Mouse (Mus musculus): ENCODE results near the gene Sec13. TPM values are rescaled to one million over a fixed set of nuclear protein-coding genes. Genes with fewer than 3 reads are reported as not detected.

Sec13 gene
- polyA plus RNA-seq, 1 experiment from 2014 or later, result 297 TPM

DNA sequence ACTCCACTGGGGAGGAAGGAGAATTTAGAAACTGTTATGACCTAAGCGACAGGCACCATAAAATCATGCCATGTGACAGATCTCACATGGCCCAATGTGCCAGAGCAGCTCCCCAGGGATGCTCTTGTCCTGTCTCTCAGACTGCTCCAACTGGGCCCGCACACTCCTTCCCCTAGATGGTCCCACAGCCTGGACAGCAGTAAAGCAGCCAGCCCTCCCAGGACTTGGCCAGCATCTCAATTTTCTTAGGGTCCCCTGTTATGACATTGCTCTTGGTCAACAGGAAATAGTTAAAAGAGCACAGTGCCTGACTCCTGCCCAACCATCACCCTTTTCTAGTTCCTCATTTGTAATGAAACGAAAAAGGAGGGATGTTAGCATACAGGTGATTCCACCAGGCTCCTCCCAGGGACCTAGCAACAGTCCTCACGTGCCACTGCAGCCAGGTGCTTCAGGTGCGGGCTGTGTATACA, 47.8 kb downstream of the Sec13 start:
- H3K4me2 ChIP-seq (replicated peaks; ENCODE audit: low read depth, low read length), result no peak overlapping the region
- WGBS, result 83% methylated on average over 5 of the region's 5 CpGs
- H3K9ac ChIP-seq (replicated peaks; ENCODE audit: low read length), result no peak overlapping the region
- no peak overlapping the region for H3K4me3 ChIP-seq (ENCODE audit: low read length)
- no peaks in the 10 kb centered on the region for H3K9me3 ChIP-seq (ENCODE audit: low read length)
- no peaks in the 10 kb centered on the region for H3K27me3 ChIP-seq (ENCODE audit: insufficient read depth, low read length)
- peaks cover 25% of the 10 kb centered on the region for H3K4me1 ChIP-seq (ENCODE audit: insufficient read depth, low read length)
- ATAC-seq (ENCODE audit: low FRiP score, low TSS enrichment), result no peak
- no peak overlapping the region for H3K27ac ChIP-seq (ENCODE audit: low read length)
- H3K36me3 ChIP-seq (ENCODE audit: insufficient read depth, low read length), result no peaks in the 10 kb centered on the region

DNA sequence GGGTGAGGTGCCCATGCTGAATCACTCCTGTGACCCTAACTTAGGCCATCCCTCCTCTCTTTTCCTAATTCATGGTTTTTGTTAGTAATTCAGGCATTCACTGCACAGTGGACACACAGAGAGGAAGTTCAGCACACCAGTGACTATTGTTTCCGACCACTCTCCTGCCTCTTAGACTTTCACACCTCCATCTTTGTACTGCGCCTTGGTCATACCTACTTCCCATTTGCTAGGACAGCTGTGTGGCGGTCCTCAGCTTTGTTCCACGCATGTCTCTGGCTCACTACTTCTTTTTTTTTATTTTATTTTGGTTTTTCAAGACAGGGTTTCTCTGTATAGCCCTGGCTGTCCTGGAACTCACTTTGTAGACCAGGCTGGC, 49.5 kb downstream of the Sec13 start:
- H3K4me1 ChIP-seq (ENCODE audit: insufficient read depth, low read length), result peaks cover 24% of the 10 kb centered on the region
- H3K9ac ChIP-seq (replicated peaks; ENCODE audit: low read length), result peak overlapping the region; percentile 61
- peak overlapping the region; percentile 24 for H3K4me3 ChIP-seq (ENCODE audit: low read length)
- peak overlapping the region; percentile 89 for H3K27ac ChIP-seq (ENCODE audit: low read length)
- no peaks in the 10 kb centered on the region for H3K27me3 ChIP-seq (ENCODE audit: insufficient read depth, low read length)
- H3K4me2 ChIP-seq (replicated peaks; ENCODE audit: low read depth, low read length), result peak overlapping the region; percentile 41
- WGBS, result 63% methylated on average over 4 of the region's 4 CpGs
- no peaks in the 10 kb centered on the region for H3K36me3 ChIP-seq (ENCODE audit: insufficient read depth, low read length)
- no peaks in the 10 kb centered on the region for H3K9me3 ChIP-seq (ENCODE audit: low read length)
- no peak for ATAC-seq (ENCODE audit: low FRiP score, low TSS enrichment)

DNA sequence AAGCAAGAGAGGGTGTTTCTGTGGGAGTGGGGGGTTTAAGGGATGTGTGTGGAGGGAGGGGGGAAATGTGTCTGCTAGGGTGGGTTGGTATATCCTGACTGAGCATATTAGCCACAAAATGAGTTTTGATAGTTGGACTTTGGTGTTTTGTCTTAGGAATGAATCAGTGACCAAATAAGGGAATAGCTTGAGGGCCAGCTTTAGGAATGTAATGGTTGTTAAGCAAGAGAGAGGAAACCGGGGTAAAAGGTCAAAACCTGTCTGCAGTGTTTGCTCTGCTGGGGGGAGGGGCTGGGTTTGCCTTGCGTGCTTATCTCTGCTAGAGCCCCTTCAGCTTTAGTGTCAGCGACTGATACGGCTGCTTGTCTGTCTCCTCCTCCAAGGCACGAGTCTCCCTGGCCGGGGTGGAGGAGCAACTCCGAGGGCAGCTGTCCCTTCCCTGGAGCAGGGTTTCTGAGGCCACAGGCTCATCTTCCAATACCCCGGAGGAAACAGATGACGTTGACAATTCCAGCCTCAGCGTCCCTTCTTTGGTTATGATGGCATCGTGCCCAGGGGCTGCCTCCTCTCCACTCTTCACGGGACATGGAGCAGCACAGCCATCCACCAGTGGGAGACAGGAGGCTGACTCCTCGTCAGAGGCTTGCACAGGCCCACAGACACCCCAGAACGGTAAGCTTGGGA, 50.0 kb downstream of the Sec13 start:
- 3% methylated on average over 14 of the region's 14 CpGs for WGBS
- Histone ChIP-seq H3K4me2 (replicated peaks; ENCODE audit: low read depth, low read length) (peak overlapping the region; percentile 41), H3K36me3 (ENCODE audit: insufficient read depth, low read length) (no peaks in the 10 kb centered on the region), H3K4me3 (ENCODE audit: low read length) (peak overlapping the region; percentile 24), H3K4me1 (ENCODE audit: insufficient read depth, low read length) (peaks cover 20% of the 10 kb centered on the region), H3K9ac (replicated peaks; ENCODE audit: low read length) (peak overlapping the region; percentile 61), H3K9me3 (ENCODE audit: low read length) (no peaks in the 10 kb centered on the region), H3K27me3 (ENCODE audit: insufficient read depth, low read length) (no peaks in the 10 kb centered on the region), H3K27ac (ENCODE audit: low read length) (peak overlapping the region; percentile 89)
- ATAC-seq (ENCODE audit: low FRiP score, low TSS enrichment), result peak; percentile 85

DNA sequence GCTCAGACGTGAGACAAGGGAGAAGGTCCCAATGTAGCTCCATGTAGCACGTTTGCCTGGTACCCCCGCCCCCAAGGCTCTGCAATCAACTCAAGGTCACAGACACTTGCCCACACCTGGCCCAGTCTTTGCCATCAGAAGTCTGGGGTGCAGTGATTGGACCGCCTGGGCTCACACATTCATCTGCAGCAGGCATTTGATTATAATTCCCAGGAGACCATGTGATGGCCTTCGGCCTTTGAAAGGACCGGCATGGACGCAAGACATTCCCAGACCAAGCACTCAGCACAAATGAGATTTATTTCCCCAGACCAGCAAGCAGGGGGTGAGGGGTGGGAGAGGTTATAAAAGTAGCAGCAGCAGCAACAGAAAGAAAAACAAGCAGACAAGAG, 50.5 kb downstream of the Sec13 start:
- peaks cover 20% of the 10 kb centered on the region for H3K4me1 ChIP-seq (ENCODE audit: insufficient read depth, low read length)
- H3K36me3 ChIP-seq (ENCODE audit: insufficient read depth, low read length), result no peaks in the 10 kb centered on the region
- H3K9me3 ChIP-seq (ENCODE audit: low read length), result no peaks in the 10 kb centered on the region
- peak; percentile 84 for ATAC-seq (ENCODE audit: low FRiP score, low TSS enrichment)
- H3K9ac ChIP-seq (replicated peaks; ENCODE audit: low read length), result peak overlapping the region; percentile 33
- 7% methylated on average over 7 of the region's 7 CpGs for WGBS
- peak overlapping the region; percentile 89 for H3K27ac ChIP-seq (ENCODE audit: low read length)
- peak overlapping the region; percentile 41 for H3K4me2 ChIP-seq (replicated peaks; ENCODE audit: low read depth, low read length)
- H3K4me3 ChIP-seq (ENCODE audit: low read length), result peak overlapping the region; percentile 24; the same call in 1 of the 2 replicates
- H3K27me3 ChIP-seq (ENCODE audit: insufficient read depth, low read length), result no peaks in the 10 kb centered on the region

DNA sequence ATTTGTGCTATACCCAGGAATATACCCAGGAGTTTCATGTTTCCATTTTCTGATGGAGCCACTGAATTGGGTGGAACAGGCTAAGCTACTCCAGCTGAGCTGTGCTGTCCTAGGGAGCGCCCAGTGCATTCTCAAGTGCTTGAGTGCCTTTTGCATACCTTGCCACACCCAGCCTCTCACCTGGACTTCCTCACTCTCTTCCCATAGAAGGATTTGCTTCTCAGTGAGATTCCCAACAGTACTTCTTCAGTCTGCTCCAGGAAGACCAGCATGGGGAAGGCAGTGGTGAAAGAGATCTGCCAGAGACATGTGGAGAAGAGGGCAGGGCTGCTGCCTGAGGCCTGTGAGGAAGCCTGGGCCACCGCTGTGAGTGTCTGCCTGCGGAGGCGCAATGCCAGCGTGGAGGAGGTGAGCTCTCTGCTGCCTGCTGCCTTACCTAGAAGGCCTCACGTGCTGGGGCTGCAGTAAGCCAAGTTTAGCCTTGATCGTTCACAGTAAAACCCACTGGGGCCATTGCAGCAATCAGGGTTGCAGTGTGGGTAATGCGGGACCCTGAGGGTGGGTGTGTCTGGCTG, 53.9 kb downstream of the Sec13 start:
- 62% methylated on average over 8 of the region's 8 CpGs for WGBS
- no peak for ATAC-seq (ENCODE audit: low FRiP score, low TSS enrichment)
- H3K9me3 ChIP-seq (ENCODE audit: low read length), result no peaks in the 10 kb centered on the region
- H3K27ac ChIP-seq (ENCODE audit: low read length), result no peak overlapping the region
- H3K27me3 ChIP-seq (ENCODE audit: insufficient read depth, low read length), result no peaks in the 10 kb centered on the region
- no peak overlapping the region for H3K9ac ChIP-seq (replicated peaks; ENCODE audit: low read length)
- H3K4me1 ChIP-seq (ENCODE audit: insufficient read depth, low read length), result peaks cover 20% of the 10 kb centered on the region
- H3K4me3 ChIP-seq (ENCODE audit: low read length), result no peak overlapping the region
- H3K4me2 ChIP-seq (replicated peaks; ENCODE audit: low read depth, low read length), result no peak overlapping the region
- no peaks in the 10 kb centered on the region for H3K36me3 ChIP-seq (ENCODE audit: insufficient read depth, low read length)

DNA sequence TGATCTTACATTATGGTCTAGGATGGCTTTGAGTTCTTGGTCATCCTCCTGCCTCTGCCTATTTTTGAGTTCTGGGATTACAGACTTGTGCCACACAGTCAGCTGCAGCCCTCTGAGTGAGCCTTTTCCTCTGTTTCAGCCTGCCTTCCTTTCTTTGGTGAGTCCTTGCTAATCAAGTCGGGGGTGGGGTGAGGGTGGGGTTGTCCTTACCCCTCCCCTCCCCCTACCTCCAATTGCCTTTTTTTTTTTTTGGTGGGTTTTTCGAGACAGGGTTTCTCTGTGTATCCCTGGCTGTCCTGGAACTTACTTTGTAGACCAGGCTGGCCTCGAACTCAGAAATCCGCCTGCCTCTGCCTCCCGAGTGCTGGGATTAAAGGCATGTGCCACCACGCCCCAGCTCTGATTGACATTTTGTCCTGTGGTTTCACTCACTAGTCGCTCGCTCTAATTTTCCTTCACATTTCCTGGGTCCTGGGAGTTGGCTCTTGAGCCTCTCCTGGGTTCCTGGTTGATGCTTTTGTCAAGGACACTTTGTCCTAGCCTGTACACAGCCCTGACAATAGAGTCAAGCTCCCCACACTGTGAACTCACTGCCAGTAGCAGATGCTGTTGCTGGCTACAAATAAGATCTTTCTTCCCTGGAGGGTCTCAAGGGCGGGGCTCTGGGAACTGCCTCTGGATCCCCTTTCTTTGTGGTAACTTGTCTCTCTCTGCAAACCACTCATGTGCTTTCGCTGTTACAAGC, 57.3 kb downstream of the Sec13 start:
- no peaks in the 10 kb centered on the region for H3K4me1 ChIP-seq (ENCODE audit: insufficient read depth, low read length)
- no peaks in the 10 kb centered on the region for H3K27me3 ChIP-seq (ENCODE audit: insufficient read depth, low read length)
- no peak for ATAC-seq (ENCODE audit: low FRiP score, low TSS enrichment)
- H3K9me3 ChIP-seq (ENCODE audit: low read length), result no peaks in the 10 kb centered on the region
- WGBS, result 81% methylated on average over 10 of the region's 10 CpGs
- H3K36me3 ChIP-seq (ENCODE audit: insufficient read depth, low read length), result no peaks in the 10 kb centered on the region
- no peak overlapping the region for H3K4me3 ChIP-seq (ENCODE audit: low read length)
- no peak overlapping the region for H3K9ac ChIP-seq (replicated peaks; ENCODE audit: low read length)
- H3K4me2 ChIP-seq (replicated peaks; ENCODE audit: low read depth, low read length), result no peak overlapping the region
- no peak overlapping the region for H3K27ac ChIP-seq (ENCODE audit: low read length)

DNA sequence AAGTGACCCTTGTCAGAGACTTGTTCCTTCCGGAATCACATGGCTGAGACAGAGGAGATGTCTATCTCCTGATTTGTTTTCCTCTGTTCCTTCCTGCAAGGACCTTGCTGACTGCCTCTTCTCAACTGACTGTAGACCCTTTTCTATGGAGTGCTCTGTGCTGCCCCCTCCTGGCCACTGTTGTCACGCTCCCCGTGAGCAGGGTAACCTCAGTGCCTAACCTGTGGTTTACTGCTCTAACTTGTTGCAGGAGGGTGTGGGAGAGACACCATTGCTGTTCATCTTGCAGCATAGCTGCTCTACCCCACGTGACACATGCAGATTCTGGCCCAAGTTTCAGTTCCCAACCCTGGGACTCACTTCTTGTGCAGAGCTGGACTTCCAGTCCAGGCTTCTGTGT, 59.3 kb downstream of the Sec13 start:
- no peak overlapping the region for H3K4me3 ChIP-seq (ENCODE audit: low read length)
- H3K27me3 ChIP-seq (ENCODE audit: insufficient read depth, low read length), result no peaks in the 10 kb centered on the region
- H3K4me1 ChIP-seq (ENCODE audit: insufficient read depth, low read length), result no peaks in the 10 kb centered on the region; the same call in 1 of the 2 replicates
- no peak overlapping the region for H3K9ac ChIP-seq (replicated peaks; ENCODE audit: low read length)
- ATAC-seq (ENCODE audit: low FRiP score, low TSS enrichment), result peak; percentile 73
- H3K36me3 ChIP-seq (ENCODE audit: insufficient read depth, low read length), result no peaks in the 10 kb centered on the region
- H3K4me2 ChIP-seq (replicated peaks; ENCODE audit: low read depth, low read length), result no peak overlapping the region
- no peaks in the 10 kb centered on the region for H3K9me3 ChIP-seq (ENCODE audit: low read length)
- H3K27ac ChIP-seq (ENCODE audit: low read length), result no peak overlapping the region
- WGBS, result 22% methylated on average over 4 of the region's 4 CpGs

DNA sequence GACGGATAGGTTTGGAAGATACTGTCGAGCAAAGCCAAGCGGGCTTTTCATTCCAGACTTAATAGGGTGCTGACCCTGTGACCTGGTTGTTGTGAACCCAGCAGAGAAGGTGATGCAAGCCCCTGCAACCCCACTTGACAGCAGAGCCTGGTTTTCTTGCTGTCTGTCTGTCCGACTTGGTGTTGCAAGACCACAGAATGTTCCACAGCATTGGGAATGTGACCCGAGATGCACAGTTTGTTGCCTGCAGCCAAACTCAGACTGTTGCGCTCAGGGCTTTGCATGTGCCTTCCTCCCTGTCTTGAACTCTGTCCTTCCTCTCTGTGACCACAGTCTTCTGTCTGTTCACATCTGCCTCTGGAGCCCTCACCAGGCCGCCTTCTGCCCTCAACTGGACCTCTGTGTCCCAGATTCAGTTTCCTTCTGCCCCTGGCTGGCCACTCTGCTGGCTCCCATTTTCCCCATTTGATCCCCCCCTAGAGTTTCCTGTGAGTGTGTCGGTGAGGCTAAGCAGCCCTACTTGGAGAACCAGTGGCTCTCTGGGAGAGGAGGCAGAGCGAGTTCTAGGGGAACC, 60.5 kb downstream of the Sec13 start:
- no peaks in the 10 kb centered on the region for H3K27me3 ChIP-seq (ENCODE audit: insufficient read depth, low read length)
- no peak overlapping the region for H3K4me2 ChIP-seq (replicated peaks; ENCODE audit: low read depth, low read length)
- 82% methylated on average over 9 of the region's 9 CpGs for WGBS
- no peak overlapping the region for H3K9ac ChIP-seq (replicated peaks; ENCODE audit: low read length)
- ATAC-seq (ENCODE audit: low FRiP score, low TSS enrichment), result no peak
- H3K27ac ChIP-seq (ENCODE audit: low read length), result no peak overlapping the region
- H3K4me1 ChIP-seq (ENCODE audit: insufficient read depth, low read length), result no peaks in the 10 kb centered on the region; the same call in 1 of the 2 replicates
- no peak overlapping the region for H3K4me3 ChIP-seq (ENCODE audit: low read length)
- H3K36me3 ChIP-seq (ENCODE audit: insufficient read depth, low read length), result no peaks in the 10 kb centered on the region
- no peaks in the 10 kb centered on the region for H3K9me3 ChIP-seq (ENCODE audit: low read length)

DNA sequence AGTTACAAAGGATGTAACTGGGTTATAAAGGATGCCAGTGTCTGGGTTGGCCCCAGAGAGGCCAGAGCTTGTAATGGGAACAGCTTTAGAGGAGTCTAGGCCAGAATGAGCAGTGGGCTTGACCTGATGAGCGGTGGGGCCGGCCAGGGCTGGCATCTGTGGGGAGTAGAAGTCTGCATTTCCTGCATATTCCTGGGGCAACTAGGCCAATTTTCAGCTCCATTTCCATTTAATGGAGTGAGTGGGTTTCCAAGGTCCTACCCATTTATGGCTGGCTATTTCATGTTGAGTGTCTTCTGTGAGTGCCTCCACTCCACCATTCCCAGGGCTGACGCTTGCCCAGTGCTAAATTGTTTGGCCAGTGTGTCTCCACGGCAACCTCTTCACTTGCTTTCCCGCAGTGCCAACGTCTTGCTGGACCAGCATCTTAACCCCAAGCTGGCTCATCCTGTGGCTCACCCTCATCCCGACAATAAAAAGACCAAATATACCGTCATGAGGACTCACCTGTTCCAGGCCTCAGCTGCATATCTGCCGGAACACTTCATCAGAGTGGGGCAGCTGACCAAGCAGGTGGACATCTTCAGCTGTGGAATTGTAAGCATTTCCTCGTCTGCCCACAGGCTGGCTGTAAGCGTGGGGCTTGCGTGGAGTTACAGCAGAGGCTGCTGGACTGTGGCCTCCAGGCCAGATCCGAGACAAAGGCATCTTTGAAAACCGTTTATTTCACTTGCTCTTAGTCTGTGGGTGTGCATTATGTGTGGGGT, 62.1 kb downstream of the Sec13 start:
- no peaks in the 10 kb centered on the region for H3K9me3 ChIP-seq (ENCODE audit: low read length)

More for the DNA sequence above, 62.1 kb downstream of the Sec13 start:
- Histone ChIP-seq H3K4me1 (ENCODE audit: insufficient read depth, low read length) (no peaks in the 10 kb centered on the region; the same call in 1 of the 2 replicates), H3K27ac (ENCODE audit: low read length) (no peak overlapping the region), H3K27me3 (ENCODE audit: insufficient read depth, low read length) (no peaks in the 10 kb centered on the region), H3K9ac (replicated peaks; ENCODE audit: low read length) (no peak overlapping the region), H3K4me3 (ENCODE audit: low read length) (no peak overlapping the region), H3K36me3 (ENCODE audit: insufficient read depth, low read length) (no peaks in the 10 kb centered on the region), H3K4me2 (replicated peaks; ENCODE audit: low read depth, low read length) (no peak overlapping the region)
- WGBS, result 79% methylated on average over 14 of the region's 14 CpGs
- no peak for ATAC-seq (ENCODE audit: low FRiP score, low TSS enrichment)
